Mouse (Mus musculus) stomach, postnatal 0 days (tissue): ENCODE data around the gene Selenon.

Source experiments
- CTCF ChIP-seq: IDR thresholded peaks from 2 replicates; pipeline ENCODE4 v1.5.1; 2016; ENCODE audit warnings: antibody characterized with exemption, low read depth, mild to moderate bottlenecking, moderate library complexity
- EP300 ChIP-seq: optimal IDR thresholded peaks from 2 replicates; pipeline ENCODE3; 2016; ENCODE audit warnings: antibody characterized with exemption

- TF ChIP-seq EP300 (no peak), CTCF (no peak)
Measured at GRCm38 (mm10) chr4:134538997-134539580, 12.9 kb downstream of the Selenon start.
